Mouse (Mus musculus): ENCODE results near the gene Cep85l. TPM values are rescaled to one million over a fixed set of nuclear protein-coding genes. Genes with fewer than 3 reads are reported as not detected.

The Cep85l gene
- polyA plus RNA-seq, 1 experiment from 2014 or later, result 10.8 TPM

DNA sequence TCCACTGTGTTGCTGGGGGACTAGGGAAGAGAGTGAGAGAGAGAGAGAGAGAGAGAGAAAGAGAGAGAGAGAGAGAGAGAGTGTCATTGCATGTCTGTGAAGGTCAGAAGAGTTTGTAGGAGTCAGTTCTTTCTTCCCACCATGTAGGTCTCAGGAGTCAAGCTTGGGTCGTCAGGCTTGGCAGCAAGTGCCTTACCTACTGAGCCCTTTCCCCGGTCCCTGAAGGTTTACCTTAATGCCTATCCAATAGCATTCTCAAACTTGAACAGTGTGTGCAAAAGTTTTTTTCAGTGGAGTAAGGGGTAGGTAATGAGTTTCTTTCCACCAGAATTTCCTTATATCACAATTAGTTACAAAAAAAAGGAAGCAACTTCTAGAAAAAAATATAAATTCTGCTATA is 40.7 kb downstream of the Cep85l start:
- no peak overlapping the region for H3K4me3 ChIP-seq (ENCODE audit: low read depth, low read length)
- DNase-seq (ENCODE audit: low spot score) (no peak), ATAC-seq (no peak)
- no peak overlapping the region for H3K27ac ChIP-seq (ENCODE audit: low read length)
- no peaks in the 10 kb centered on the region for H3K36me3 ChIP-seq (ENCODE audit: insufficient read depth, low read length)
- TF ChIP-seq EP300 (IDR thresholded peaks at IDR 0.05) (no peak), CTCF (IDR thresholded peaks at IDR 0.05) (no peak)
- H3K27me3 ChIP-seq (replicated peaks; ENCODE audit: insufficient read depth, low read length), result no peaks in the 10 kb centered on the region
- no peak overlapping the region for H3K9ac ChIP-seq (replicated peaks; ENCODE audit: low read depth)
- H3K4me1 ChIP-seq (ENCODE audit: insufficient read depth, low read depth, low read length), result peaks cover 2% of the 10 kb centered on the region; the same call in 1 of the 2 replicates
- 68% methylated on average over 2 of the region's 2 CpGs for WGBS
- no peaks in the 10 kb centered on the region for H3K9me3 ChIP-seq (ENCODE audit: low read length)
- no peak overlapping the region for H3K4me2 ChIP-seq (replicated peaks; ENCODE audit: low read depth, low read length)

DNA sequence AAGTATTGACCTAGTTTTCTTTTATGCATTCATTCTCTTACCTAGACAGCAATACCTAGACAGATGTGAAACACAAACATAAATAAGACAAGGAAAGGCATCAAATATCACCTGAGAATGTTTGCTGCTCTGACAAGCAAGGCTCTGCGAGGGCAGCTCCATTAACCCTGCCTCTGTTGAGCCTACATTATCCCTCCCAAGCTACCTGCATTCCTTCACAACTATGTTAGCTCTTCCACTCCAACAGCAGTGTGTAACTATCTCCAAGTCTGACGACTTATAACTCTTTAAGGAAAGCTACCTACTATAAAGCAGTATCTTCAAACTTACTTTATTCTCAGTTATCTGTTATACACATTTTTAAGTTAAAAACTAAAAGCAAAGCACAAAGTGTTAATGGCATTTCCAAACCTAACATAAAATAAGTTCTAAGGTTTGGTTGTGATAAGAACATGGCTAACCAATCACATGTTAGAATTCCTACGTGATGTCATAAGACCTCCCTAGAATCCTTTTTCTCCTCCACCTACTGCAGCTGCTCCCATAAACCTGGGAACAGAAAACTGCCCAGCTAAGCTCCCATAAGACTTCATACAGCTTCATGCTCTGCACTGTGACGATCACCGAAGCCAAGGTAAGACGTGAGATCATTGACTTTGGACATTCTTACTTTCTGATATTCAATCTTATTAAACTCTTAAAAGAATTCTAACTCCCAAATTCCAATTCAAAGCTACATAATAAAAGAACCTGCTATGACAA is 42.4 kb downstream of the Cep85l start, which contains the start of gene Pln:
Gene Pln (plus strand): TSS at position 506 of the 762 bp plus-strand sequence.
- no peak within 1 kb of the TSS for H3K9ac ChIP-seq (replicated peaks; ENCODE audit: low read depth)
- H3K36me3 ChIP-seq (ENCODE audit: insufficient read depth, low read length), result no peaks in the 10 kb centered on the region
- DNase-seq (ENCODE audit: low spot score) (no peak), ATAC-seq (no peak)
- no peaks in the 10 kb centered on the region for H3K9me3 ChIP-seq (ENCODE audit: low read length)
- no peak within 1 kb of the TSS for H3K27ac ChIP-seq (ENCODE audit: low read length)
- H3K27me3 ChIP-seq (replicated peaks; ENCODE audit: insufficient read depth, low read length), result no peaks in the 10 kb centered on the region
- no peak within 1 kb of the TSS for H3K4me3 ChIP-seq (ENCODE audit: low read depth, low read length)
- H3K4me1 ChIP-seq (ENCODE audit: insufficient read depth, low read depth, low read length), result peaks cover 2% of the 10 kb centered on the region; the same call in 1 of the 2 replicates
- WGBS, result 63% methylated on average over 6 of the region's 6 CpGs
- no peak within 1 kb of the TSS for H3K4me2 ChIP-seq (replicated peaks; ENCODE audit: low read depth, low read length)
- no peak for TF ChIP-seq CTCF (IDR thresholded peaks at IDR 0.05)
- no peak for TF ChIP-seq EP300 (IDR thresholded peaks at IDR 0.05)

DNA sequence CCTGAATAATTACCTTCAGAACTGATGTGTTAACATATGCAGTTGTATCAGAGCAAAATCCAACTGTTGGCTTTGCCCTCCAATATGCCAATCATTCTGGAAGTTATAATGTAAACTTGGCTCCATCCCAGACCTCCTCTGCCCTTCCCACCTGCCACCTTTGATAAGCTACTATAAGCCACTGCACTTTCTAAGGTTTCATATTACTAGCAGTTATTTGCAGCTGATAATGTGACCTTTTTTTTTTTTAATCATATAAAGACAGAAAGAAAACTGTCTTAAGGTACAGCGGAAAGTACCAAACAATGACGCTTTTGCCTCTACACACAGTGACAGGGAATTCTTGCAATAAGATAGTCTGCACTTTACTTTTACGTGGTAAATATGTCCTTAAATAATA is 43.8 kb downstream of the Cep85l start:
- DNase-seq (ENCODE audit: low spot score) (no peak), ATAC-seq (no peak)
- Histone ChIP-seq H3K27me3 (replicated peaks; ENCODE audit: insufficient read depth, low read length) (no peaks in the 10 kb centered on the region), H3K27ac (ENCODE audit: low read length) (no peak overlapping the region), H3K4me1 (ENCODE audit: insufficient read depth, low read depth, low read length) (peaks cover 2% of the 10 kb centered on the region; the same call in 1 of the 2 replicates), H3K9ac (replicated peaks; ENCODE audit: low read depth) (no peak overlapping the region), H3K4me2 (replicated peaks; ENCODE audit: low read depth, low read length) (no peak overlapping the region), H3K4me3 (ENCODE audit: low read depth, low read length) (no peak overlapping the region), H3K36me3 (ENCODE audit: insufficient read depth, low read length) (no peaks in the 10 kb centered on the region), H3K9me3 (ENCODE audit: low read length) (no peaks in the 10 kb centered on the region)
- TF ChIP-seq EP300 (IDR thresholded peaks at IDR 0.05), result no peak
- no peak for TF ChIP-seq CTCF (IDR thresholded peaks at IDR 0.05)
- WGBS, result 70% methylated on average over 3 of the region's 3 CpGs

DNA sequence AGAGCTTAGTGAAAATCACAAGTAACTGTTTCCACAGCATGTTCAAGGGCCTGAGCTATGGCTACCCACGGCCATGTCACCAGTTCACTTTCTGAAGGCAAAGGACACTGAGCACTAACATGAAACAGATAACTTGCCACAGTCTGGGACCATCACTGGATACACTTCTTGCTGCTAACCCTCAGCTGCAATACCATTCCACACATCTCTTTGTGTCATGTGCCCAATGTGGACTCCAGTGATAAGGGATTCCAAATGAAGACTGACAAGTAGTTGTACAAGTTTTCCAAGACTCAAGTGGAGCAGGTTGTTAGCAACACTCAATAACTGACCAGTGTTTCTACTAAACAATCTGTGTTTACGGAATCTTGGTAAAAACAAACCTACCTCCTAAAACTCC is 44.5 kb downstream of the Cep85l start:
- H3K4me2 ChIP-seq (replicated peaks; ENCODE audit: low read depth, low read length), result no peak overlapping the region
- TF ChIP-seq CTCF (IDR thresholded peaks at IDR 0.05), result no peak
- TF ChIP-seq EP300 (IDR thresholded peaks at IDR 0.05), result no peak
- H3K9ac ChIP-seq (replicated peaks; ENCODE audit: low read depth), result no peak overlapping the region
- 76% methylated on average over 2 of the region's 2 CpGs for WGBS
- DNase-seq (ENCODE audit: low spot score) (no peak), ATAC-seq (no peak)
- H3K4me3 ChIP-seq (ENCODE audit: low read depth, low read length), result no peak overlapping the region
- H3K36me3 ChIP-seq (ENCODE audit: insufficient read depth, low read length), result no peaks in the 10 kb centered on the region
- H3K27ac ChIP-seq (ENCODE audit: low read length), result no peak overlapping the region
- peaks cover 2% of the 10 kb centered on the region; the same call in 1 of the 2 replicates for H3K4me1 ChIP-seq (ENCODE audit: insufficient read depth, low read depth, low read length)
- H3K9me3 ChIP-seq (ENCODE audit: low read length), result no peaks in the 10 kb centered on the region
- H3K27me3 ChIP-seq (replicated peaks; ENCODE audit: insufficient read depth, low read length), result no peaks in the 10 kb centered on the region

DNA sequence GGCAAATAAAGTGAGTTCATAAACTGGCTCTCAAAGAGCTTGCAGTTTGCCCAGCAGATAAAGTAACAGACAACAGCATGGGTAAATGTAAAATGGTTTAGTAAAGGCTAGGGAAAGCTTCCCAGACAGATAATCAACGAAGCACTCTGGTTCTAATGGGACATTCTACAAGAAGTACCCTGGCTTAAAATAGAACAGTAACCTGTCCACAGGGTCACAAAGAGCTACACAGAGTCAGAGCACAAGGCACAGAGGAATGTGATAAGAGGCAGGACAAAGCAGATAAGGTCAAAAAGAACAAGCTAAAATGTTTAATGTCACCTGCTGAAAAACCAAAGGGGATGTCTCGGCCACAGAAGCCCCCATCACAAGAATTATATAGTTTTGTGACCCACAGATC is 47.0 kb downstream of the Cep85l start:
- no peak overlapping the region for H3K27ac ChIP-seq (ENCODE audit: low read length)
- no peak for ATAC-seq
- 54% methylated on average over 2 of the region's 2 CpGs for WGBS
- TF ChIP-seq EP300 (IDR thresholded peaks at IDR 0.05), result no peak
- TF ChIP-seq CTCF (IDR thresholded peaks at IDR 0.05), result no peak
- DNase-seq (ENCODE audit: low spot score), result no peak
- no peaks in the 10 kb centered on the region for H3K27me3 ChIP-seq (replicated peaks; ENCODE audit: insufficient read depth, low read length)
- no peak overlapping the region for H3K4me3 ChIP-seq (ENCODE audit: low read depth, low read length)
- H3K36me3 ChIP-seq (ENCODE audit: insufficient read depth, low read length), result no peaks in the 10 kb centered on the region
- no peaks in the 10 kb centered on the region for H3K9me3 ChIP-seq (ENCODE audit: low read length)
- H3K9ac ChIP-seq (replicated peaks; ENCODE audit: low read depth), result no peak overlapping the region
- peaks cover 2% of the 10 kb centered on the region; the same call in 1 of the 2 replicates for H3K4me1 ChIP-seq (ENCODE audit: insufficient read depth, low read depth, low read length)
- H3K4me2 ChIP-seq (replicated peaks; ENCODE audit: low read depth, low read length), result no peak overlapping the region

DNA sequence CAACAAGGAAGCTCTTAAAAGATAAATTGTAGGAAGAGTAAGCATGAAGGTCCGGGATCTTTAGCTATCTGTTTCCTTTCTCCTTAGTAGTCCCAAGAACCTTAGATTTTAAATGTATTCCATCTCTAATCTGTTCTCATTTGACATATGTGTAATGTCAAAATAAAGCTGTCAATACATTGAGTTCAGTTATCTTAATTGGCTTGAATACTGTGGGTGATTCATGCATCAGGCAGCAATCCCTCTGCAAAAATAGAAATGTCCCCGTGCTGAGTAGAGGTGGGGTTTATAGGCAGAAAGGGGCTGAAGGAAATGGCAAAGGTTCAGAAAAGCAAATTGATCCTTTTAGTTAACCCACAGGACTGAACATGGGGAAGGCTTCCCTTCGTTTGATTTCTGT is 50.5 kb downstream of the Cep85l start:
- ATAC-seq (no peak), DNase-seq (ENCODE audit: low spot score) (no peak)
- Histone ChIP-seq H3K27me3 (replicated peaks; ENCODE audit: insufficient read depth, low read length) (no peaks in the 10 kb centered on the region), H3K36me3 (ENCODE audit: insufficient read depth, low read length) (no peaks in the 10 kb centered on the region), H3K9ac (replicated peaks; ENCODE audit: low read depth) (no peak overlapping the region), H3K4me1 (ENCODE audit: insufficient read depth, low read depth, low read length) (no peaks in the 10 kb centered on the region), H3K27ac (ENCODE audit: low read length) (no peak overlapping the region), H3K4me2 (replicated peaks; ENCODE audit: low read depth, low read length) (no peak overlapping the region), H3K9me3 (ENCODE audit: low read length) (no peaks in the 10 kb centered on the region), H3K4me3 (ENCODE audit: low read depth, low read length) (no peak overlapping the region)
- WGBS, result 65% methylated on average over 3 of the region's 3 CpGs
- no peak for TF ChIP-seq EP300 (IDR thresholded peaks at IDR 0.05)
- no peak for TF ChIP-seq CTCF (IDR thresholded peaks at IDR 0.05)
